Mouse (Mus musculus): ENCODE results near the gene Lmod3.

DNA sequence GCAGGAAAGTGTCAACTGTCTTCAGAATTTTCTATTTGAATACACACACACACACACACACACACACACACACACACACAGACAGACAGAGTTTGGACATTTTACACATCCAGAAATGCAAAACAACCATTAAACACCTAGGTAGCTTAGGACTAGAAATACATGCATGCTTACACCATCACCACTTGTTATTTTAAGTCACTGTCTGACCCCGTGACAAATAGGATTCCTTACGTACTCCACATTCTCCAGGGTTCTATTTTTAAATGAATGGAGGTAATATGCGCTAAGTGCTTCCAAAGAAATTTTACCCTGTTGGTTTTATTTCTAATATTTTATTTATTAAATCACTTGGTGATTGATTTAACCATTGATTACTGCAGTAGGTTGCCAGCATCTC lies 13.1 kb upstream of the Lmod3 start:
- TF ChIP-seq CTCF (IDR thresholded peaks at IDR 0.05; ENCODE audit: control insufficient read depth, insufficient read depth, low read length) (no peak), POLR2A (IDR thresholded peaks at IDR 0.05; ENCODE audit: borderline replicate concordance, control insufficient read depth, low read depth, low read length) (no peak)
